Mouse (Mus musculus) hindbrain, embryonic 12.5 days (tissue): Measurements from ENCODE around the gene Ly6g6c. TPM values are rescaled to one million over a fixed set of nuclear protein-coding genes. Genes with fewer than 3 reads are reported as not detected.

Source experiments
- ATAC-seq: fragments of 200-750 bp; cut with Nextera tagmentation; 2 replicates; pipeline ENCODE4 v1.8.0; 2017; ENCODE audit warnings: moderate TSS enrichment; ENCODE audit not compliant: low FRiP score
- H3K27ac ChIP-seq: fragments of 300-500 bp; sonication (generic); 2 replicates; pipeline ENCODE4 v1.5.1; 2016; ENCODE audit warnings: mild to moderate bottlenecking
- H3K27me3 ChIP-seq: fragments of 300-500 bp; sonication (generic); 2 replicates; pipeline ENCODE4 v1.6.1; 2016; ENCODE audit warnings: mild to moderate bottlenecking
- H3K36me3 ChIP-seq: fragments of 300-500 bp; sonication (generic); 2 replicates; pipeline ENCODE4 v1.6.1; 2016; ENCODE audit warnings: mild to moderate bottlenecking
- H3K4me1 ChIP-seq: fragments of 300-500 bp; sonication (generic); 2 replicates; pipeline ENCODE4 v1.6.1; 2016
- H3K4me2 ChIP-seq: fragments of 300-500 bp; sonication (generic); replicated peaks from 2 replicates; pipeline ENCODE4 v1.6.1; 2016; ENCODE audit warnings: mild to moderate bottlenecking
- H3K4me3 ChIP-seq: fragments of 300-500 bp; sonication (generic); 2 replicates; pipeline ENCODE4 v1.5.1; 2016; ENCODE audit warnings: mild to moderate bottlenecking
- H3K9ac ChIP-seq: fragments of 300-500 bp; sonication (generic); 2 replicates; pipeline ENCODE4 v1.6.1; 2016; ENCODE audit warnings: mild to moderate bottlenecking, moderate library complexity
- H3K9me3 ChIP-seq: fragments of 300-500 bp; sonication (generic); replicated peaks from 2 replicates; pipeline ENCODE4 v1.6.1; 2016; ENCODE audit warnings: mild to moderate bottlenecking
- WGBS: fragments of 180-500 bp; shearing (Covaris S2); methylation state at CpG from one replicate; pipeline ENCODE4 v1.1.7; 2016; 5-methylcytosine and 5-hydroxymethylcytosine counted together
- polyA plus RNA-seq: library from polyadenylated mRNA; unstranded; fragments of >200 nt; fragmentation: Nextera tagmentation; extraction: Ambion mirVana; gene quantifications from 2 replicates; pipeline ENCODE4 v1.2.1, GENCODE M21; 2016

The Ly6g6c gene
- polyA plus RNA-seq, 1 experiment from 2014 or later, result not detected

- Histone ChIP-seq H3K9me3 (no peaks in the 10 kb centered on the region), H3K4me3 (no peak overlapping the region), H3K9ac (no peak overlapping the region), H3K27me3 (peaks cover 3% of the 10 kb centered on the region; the same call in 1 of the 2 replicates), H3K4me1 (peaks cover 18% of the 10 kb centered on the region), H3K36me3 (no peaks in the 10 kb centered on the region), H3K4me2 (no peak overlapping the region), H3K27ac (no peak overlapping the region)
- WGBS, result 64% methylated on average over 6 of the region's 6 CpGs
- ATAC-seq, result no peak
Measured at GRCm38 (mm10) chr17:35080248-35080647, 15.1 kb downstream of the Ly6g6c start.

GRCm38 (mm10) chr17:35080710-35081109 lies 15.5 kb downstream of the Ly6g6c start:
- 83% methylated on average over 4 of the region's 4 CpGs for WGBS
- H3K9ac ChIP-seq, result no peak overlapping the region

GRCm38 (mm10) chr17:35082841-35083576 lies 17.8 kb downstream of the Ly6g6c start:
- ATAC-seq, result no peak
- no peak overlapping the region for H3K9ac ChIP-seq
- H3K36me3 ChIP-seq, result no peaks in the 10 kb centered on the region
- H3K9me3 ChIP-seq, result no peaks in the 10 kb centered on the region
- no peak overlapping the region for H3K4me2 ChIP-seq
- peaks cover 8% of the 10 kb centered on the region; the same call in 1 of the 2 replicates for H3K27me3 ChIP-seq
- no peak overlapping the region for H3K4me3 ChIP-seq
- no peak overlapping the region for H3K27ac ChIP-seq
- WGBS, result 85% methylated on average over 16 of the region's 16 CpGs
- H3K4me1 ChIP-seq, result peaks cover under 1% of the 10 kb centered on the region; the same call in 1 of the 2 replicates

More at GRCm38 (mm10) chr17:35080710-35081109, 15.5 kb downstream of the Ly6g6c start:
- peaks cover 18% of the 10 kb centered on the region for H3K4me1 ChIP-seq
- peaks cover 7% of the 10 kb centered on the region; the same call in 1 of the 2 replicates for H3K27me3 ChIP-seq
- no peak overlapping the region for H3K4me2 ChIP-seq
- H3K36me3 ChIP-seq, result no peaks in the 10 kb centered on the region
- ATAC-seq, result no peak
- no peak overlapping the region for H3K27ac ChIP-seq
- H3K9me3 ChIP-seq, result no peaks in the 10 kb centered on the region
- H3K4me3 ChIP-seq, result no peak overlapping the region

- Histone ChIP-seq H3K27me3 (peaks cover 8% of the 10 kb centered on the region; the same call in 1 of the 2 replicates), H3K9me3 (no peaks in the 10 kb centered on the region), H3K27ac (no peak overlapping the region), H3K4me1 (no peaks in the 10 kb centered on the region), H3K4me2 (no peak overlapping the region), H3K4me3 (no peak overlapping the region), H3K9ac (no peak overlapping the region), H3K36me3 (no peaks in the 10 kb centered on the region)
- no peak for ATAC-seq
- 78% methylated on average over 3 of the region's 3 CpGs for WGBS
Measured at GRCm38 (mm10) chr17:35083929-35084497, 18.8 kb downstream of the Ly6g6c start.

- Histone ChIP-seq H3K36me3 (no peaks in the 10 kb centered on the region), H3K4me1 (peaks cover 6% of the 10 kb centered on the region), H3K4me2 (no peak within 1 kb of the TSS), H3K27ac (no peak within 1 kb of the TSS), H3K9me3 (no peaks in the 10 kb centered on the region), H3K9ac (no peak within 1 kb of the TSS), H3K4me3 (no peak within 1 kb of the TSS), H3K27me3 (0 out of 2 replicates have a peak, but pooled peaks cover 6% of the 10 kb centered on the region)
- no peak for ATAC-seq
- 79% methylated on average over 7 of the region's 7 CpGs for WGBS
Measured at GRCm38 (mm10) chr17:35085208-35085865, 20.1 kb downstream of the Ly6g6c start, which contains the start of gene Ly6g6f. Gene Ly6g6f, minus strand, starts transcription at chr17:35085610.

GRCm38 (mm10) chr17:35088151-35088550 lies 23.0 kb downstream of the Ly6g6c start:
- no peak for ATAC-seq
- no peak overlapping the region for H3K27ac ChIP-seq
- H3K9ac ChIP-seq, result no peak overlapping the region
- WGBS, result 43% methylated on average over 2 of the region's 2 CpGs
- peaks cover 12% of the 10 kb centered on the region for H3K4me1 ChIP-seq
- H3K36me3 ChIP-seq, result peaks cover 21% of the 10 kb centered on the region
- 0 out of 2 replicates have a peak, but pooled peaks cover 6% of the 10 kb centered on the region for H3K27me3 ChIP-seq
- H3K9me3 ChIP-seq, result no peaks in the 10 kb centered on the region
- H3K4me3 ChIP-seq, result no peak overlapping the region
- H3K4me2 ChIP-seq, result no peak overlapping the region

GRCm38 (mm10) chr17:35088825-35089644 lies 23.8 kb downstream of the Ly6g6c start, which contains the start of gene Abhd16a:
Gene Abhd16a, plus strand, starts transcription at chr17:35089263.
- Histone ChIP-seq H3K4me1 (peaks cover 12% of the 10 kb centered on the region), H3K9me3 (no peaks in the 10 kb centered on the region), H3K36me3 (peaks cover 28% of the 10 kb centered on the region), H3K9ac (peak within 1 kb of the TSS; percentile 82), H3K27ac (peak within 1 kb of the TSS; percentile 97), H3K27me3 (0 out of 2 replicates have a peak, but pooled peaks cover 6% of the 10 kb centered on the region), H3K4me2 (peak within 1 kb of the TSS; percentile 67), H3K4me3 (peak within 1 kb of the TSS; percentile 67)
- WGBS, result 2% methylated on average over 67 of the region's 67 CpGs
- peak; percentile 98 for ATAC-seq

- no peaks in the 10 kb centered on the region for H3K9me3 ChIP-seq
- H3K36me3 ChIP-seq, result peaks cover 42% of the 10 kb centered on the region
- peak overlapping the region; percentile 67 for H3K4me2 ChIP-seq
- peaks cover 12% of the 10 kb centered on the region for H3K4me1 ChIP-seq
- H3K27me3 ChIP-seq, result 0 out of 2 replicates have a peak, but pooled peaks cover 5% of the 10 kb centered on the region
- peak overlapping the region; percentile 97; the same call in 1 of the 2 replicates for H3K27ac ChIP-seq
- H3K9ac ChIP-seq, result peak overlapping the region; percentile 82
- H3K4me3 ChIP-seq, result peak overlapping the region; percentile 67
- no peak for ATAC-seq
- 69% methylated on average over 8 of the region's 8 CpGs for WGBS
Measured at GRCm38 (mm10) chr17:35090166-35090932, 25.2 kb downstream of the Ly6g6c start.

GRCm38 (mm10) chr17:35092403-35093198 lies 27.4 kb downstream of the Ly6g6c start:
- 90% methylated on average over 14 of the region's 14 CpGs for WGBS
- H3K9me3 ChIP-seq, result no peaks in the 10 kb centered on the region
- peaks cover 12% of the 10 kb centered on the region for H3K4me1 ChIP-seq
- H3K4me2 ChIP-seq, result no peak overlapping the region
- peak overlapping the region; percentile 32; the same call in 1 of the 2 replicates for H3K9ac ChIP-seq
- no peak for ATAC-seq
- H3K4me3 ChIP-seq, result no peak overlapping the region
- peaks cover 62% of the 10 kb centered on the region for H3K36me3 ChIP-seq
- H3K27me3 ChIP-seq, result no peaks in the 10 kb centered on the region
- H3K27ac ChIP-seq, result no peak overlapping the region

- WGBS, result 92% methylated on average over 15 of the region's 15 CpGs
- H3K4me1 ChIP-seq, result peaks cover 12% of the 10 kb centered on the region
- H3K27me3 ChIP-seq, result no peaks in the 10 kb centered on the region
- no peak overlapping the region for H3K4me2 ChIP-seq
- 0 out of 2 replicates have a peak overlapping the region, but pooled peaks have one; percentile 8 for H3K9ac ChIP-seq
- H3K36me3 ChIP-seq, result peaks cover 77% of the 10 kb centered on the region
- H3K9me3 ChIP-seq, result no peaks in the 10 kb centered on the region
- H3K4me3 ChIP-seq, result no peak overlapping the region
- H3K27ac ChIP-seq, result no peak overlapping the region
- ATAC-seq, result no peak
Measured at GRCm38 (mm10) chr17:35094475-35095365, 29.5 kb downstream of the Ly6g6c start.
